Mouse (Mus musculus) ES-Bruce4 (cell line): ENCODE data around the gene Eid2b. TPM values are rescaled to one million over a fixed set of nuclear protein-coding genes. Genes with fewer than 3 reads are reported as not detected.

Source experiments
- H3K27ac ChIP-seq: 2 replicates; pipeline ENCODE4 v1.5.1; 2012; ENCODE audit warnings: low read length, inconsistent platforms; ENCODE audit not compliant: insufficient read depth
- H3K27me3 ChIP-seq: 2 replicates; pipeline ENCODE4 v1.6.1; 2012; ENCODE audit warnings: mild to moderate bottlenecking, low read length, inconsistent platforms; ENCODE audit not compliant: control insufficient read depth, poor library complexity, insufficient read depth, severe bottlenecking
- H3K36me3 ChIP-seq: 2 replicates; pipeline ENCODE4 v1.6.1; 2012; ENCODE audit warnings: inconsistent platforms, mild to moderate bottlenecking, low read length, moderate library complexity; ENCODE audit not compliant: control insufficient read depth, poor library complexity, insufficient read depth, severe bottlenecking
- H3K4me1 ChIP-seq: one replicate; pipeline ENCODE4 v1.8.1; 2011; ENCODE audit warnings: low read length; ENCODE audit not compliant: control insufficient read depth, insufficient read depth
- H3K4me3 ChIP-seq: 2 replicates; pipeline ENCODE4 v1.5.1; 2011; ENCODE audit warnings: low read depth, mild to moderate bottlenecking, low read length
- H3K9ac ChIP-seq: 2 replicates; pipeline ENCODE4 v1.6.1; 2012; ENCODE audit warnings: low read depth, mild to moderate bottlenecking, inconsistent platforms; ENCODE audit not compliant: poor library complexity, severe bottlenecking
- H3K9me3 ChIP-seq: replicated peaks from 2 replicates; pipeline ENCODE4 v1.6.1; 2012; ENCODE audit warnings: mild to moderate bottlenecking, low read length, inconsistent platforms; ENCODE audit not compliant: control insufficient read depth, poor library complexity, insufficient read depth, severe bottlenecking
- CTCF ChIP-seq: IDR thresholded peaks from one replicate; pipeline ENCODE4 v1.8.1; 2011; ENCODE audit warnings: low read depth, low read length
- EP300 ChIP-seq: IDR thresholded peaks from 2 replicates; pipeline ENCODE4 v1.6.1; 2011; ENCODE audit warnings: low read depth, low read length; ENCODE audit not compliant: insufficient read depth
- POLR2A ChIP-seq: IDR thresholded peaks from one replicate; pipeline ENCODE4 v1.8.1; 2011; ENCODE audit warnings: low read length; ENCODE audit not compliant: insufficient read depth
- polyA plus RNA-seq: library from polyadenylated mRNA; stranded (reverse); fragments of >200 nt; gene quantifications from 2 replicates; pipeline ENCODE4 v1.2.4, GENCODE M21; 2011; ENCODE audit warnings: low read depth; ENCODE audit not compliant: missing spikeins, insufficient read depth, insufficient read length

Eid2b gene
- polyA plus RNA-seq, 1 experiment, result 8.8 TPM

GRCm38 (mm10) chr7:28262861-28263260, 14.7 kb upstream of the Eid2b start:
- no peaks in the 10 kb centered on the region for H3K27me3 ChIP-seq
- no peak for TF ChIP-seq CTCF
- no peak for TF ChIP-seq EP300
- TF ChIP-seq POLR2A, result no peak

GRCm38 (mm10) chr7:28263786-28264185, 13.8 kb upstream of the Eid2b start:
- Histone ChIP-seq H3K4me3 (no peak overlapping the region), H3K4me1 (no peaks in the 10 kb centered on the region), H3K36me3 (no peaks in the 10 kb centered on the region), H3K27me3 (no peaks in the 10 kb centered on the region), H3K9me3 (no peaks in the 10 kb centered on the region), H3K9ac (no peak overlapping the region), H3K27ac (no peak overlapping the region)
- no peak for TF ChIP-seq CTCF
- no peak for TF ChIP-seq POLR2A
- no peak for TF ChIP-seq EP300

More at GRCm38 (mm10) chr7:28262861-28263260, 14.7 kb upstream of the Eid2b start:
- Histone ChIP-seq H3K36me3 (no peaks in the 10 kb centered on the region), H3K9ac (no peak overlapping the region), H3K27ac (no peak overlapping the region), H3K4me1 (no peaks in the 10 kb centered on the region), H3K9me3 (no peaks in the 10 kb centered on the region), H3K4me3 (no peak overlapping the region)

GRCm38 (mm10) chr7:28265391-28265790, 12.1 kb upstream of the Eid2b start:
- Histone ChIP-seq H3K27ac (no peak overlapping the region), H3K36me3 (no peaks in the 10 kb centered on the region), H3K27me3 (no peaks in the 10 kb centered on the region), H3K9ac (no peak overlapping the region), H3K4me3 (no peak overlapping the region), H3K9me3 (no peaks in the 10 kb centered on the region), H3K4me1 (no peaks in the 10 kb centered on the region)
- TF ChIP-seq EP300, result no peak
- TF ChIP-seq CTCF, result no peak
- no peak for TF ChIP-seq POLR2A

- Histone ChIP-seq H3K36me3 (no peaks in the 10 kb centered on the region), H3K9me3 (no peaks in the 10 kb centered on the region), H3K9ac (peak within 1 kb of the TSS; percentile 91), H3K27ac (no peak within 1 kb of the TSS), H3K27me3 (no peaks in the 10 kb centered on the region), H3K4me1 (no peaks in the 10 kb centered on the region), H3K4me3 (peak within 1 kb of the TSS; percentile 84)
- TF ChIP-seq POLR2A, result peak; percentile 55
- TF ChIP-seq EP300, result peak; percentile 15; the same call in 1 of the 2 replicates
- TF ChIP-seq CTCF, result peak; percentile 37
These were observed 10.2 kb upstream of the Eid2b start, which contains the start of gene Eid2 for GRCm38 (mm10) chr7:28267129-28268041. Gene Eid2 (plus strand): TSS chr7:28267881.

- Histone ChIP-seq H3K9me3 (no peaks in the 10 kb centered on the region), H3K4me1 (no peaks in the 10 kb centered on the region), H3K9ac (peak overlapping the region; percentile 91), H3K27me3 (no peaks in the 10 kb centered on the region), H3K36me3 (no peaks in the 10 kb centered on the region), H3K27ac (no peak overlapping the region), H3K4me3 (peak overlapping the region; percentile 84)
- TF ChIP-seq POLR2A, result no peak
- no peak for TF ChIP-seq CTCF
- no peak for TF ChIP-seq EP300
These were observed 9.5 kb upstream of the Eid2b start for GRCm38 (mm10) chr7:28268042-28268531.

- Histone ChIP-seq H3K4me3 (peak overlapping the region; percentile 84), H3K27ac (no peak overlapping the region), H3K4me1 (no peaks in the 10 kb centered on the region), H3K9ac (peak overlapping the region; percentile 91), H3K36me3 (no peaks in the 10 kb centered on the region), H3K9me3 (no peaks in the 10 kb centered on the region), H3K27me3 (no peaks in the 10 kb centered on the region)
- TF ChIP-seq EP300, result no peak
- no peak for TF ChIP-seq CTCF
- TF ChIP-seq POLR2A, result no peak
These were observed 9.0 kb upstream of the Eid2b start for GRCm38 (mm10) chr7:28268576-28268975.
